Mouse (Mus musculus) forebrain, postnatal 0 days (tissue): ENCODE data around the gene Serpina3i. TPM values are rescaled to one million over a fixed set of nuclear protein-coding genes. Genes with fewer than 3 reads are reported as not detected.
"Not testable (repeated sequence)": the region's sequence is repeated elsewhere in the genome, so short reads cannot be mapped to it uniquely, and the experiment has no call there.

Source experiments
- ATAC-seq: fragments of 200-750 bp; cut with Nextera tagmentation; 2 replicates; pipeline ENCODE4 v1.8.0; 2017; ENCODE audit warnings: mild to moderate bottlenecking, moderate library complexity
- DNase-seq: peaks from one replicate; pipeline ENCODE4 v3.0.0-alpha.2; 2015
- H3K27ac ChIP-seq: fragments of 300-500 bp; sonication (generic); 2 replicates; pipeline ENCODE4 v1.5.1; 2014; ENCODE audit warnings: low read depth, mild to moderate bottlenecking, antibody characterized with exemption, low read length, moderate library complexity, mixed read lengths
- H3K27me3 ChIP-seq: fragments of 300-500 bp; sonication (generic); 2 replicates; pipeline ENCODE4 v1.6.1; 2014; ENCODE audit warnings: mild to moderate bottlenecking, low read length, mixed read lengths; ENCODE audit not compliant: insufficient read depth
- H3K36me3 ChIP-seq: fragments of 300-500 bp; sonication (generic); 2 replicates; pipeline ENCODE4 v1.6.1; 2014; ENCODE audit warnings: mild to moderate bottlenecking, moderate library complexity; ENCODE audit not compliant: insufficient read depth
- H3K4me1 ChIP-seq: fragments of 300-500 bp; sonication (generic); 2 replicates; pipeline ENCODE4 v1.6.1; 2014; ENCODE audit warnings: antibody characterized with exemption; ENCODE audit not compliant: insufficient read depth
- H3K4me2 ChIP-seq: fragments of 300-500 bp; sonication (generic); 2 replicates; pipeline ENCODE4 v1.6.1; 2014; ENCODE audit warnings: low read depth, mild to moderate bottlenecking, moderate library complexity
- H3K4me3 ChIP-seq: fragments of 300-500 bp; sonication (generic); 2 replicates; pipeline ENCODE4 v1.5.1; 2014; ENCODE audit warnings: low read depth, low read length, mixed read lengths
- H3K9ac ChIP-seq: fragments of 300-500 bp; sonication (generic); 2 replicates; pipeline ENCODE4 v1.6.1; 2014; ENCODE audit warnings: mild to moderate bottlenecking
- H3K9me3 ChIP-seq: fragments of 300-500 bp; sonication (generic); 2 replicates; pipeline ENCODE4 v1.6.1; 2016; ENCODE audit warnings: low read length
- CTCF ChIP-seq: sonication (generic); IDR thresholded peaks from 2 replicates; pipeline ENCODE4 v1.5.1; 2016; ENCODE audit warnings: antibody characterized with exemption, control low read depth, low read depth
- WGBS: fragments of 180-500 bp; shearing (Covaris S2); extraction: QIAGEN DNeasy Blood & Tissue Kit; methylation state at CpG from one replicate; pipeline ENCODE4 v1.1.7; 2014; 5-methylcytosine and 5-hydroxymethylcytosine counted together
- polyA plus RNA-seq: library from polyadenylated mRNA; unstranded; fragments of >200 nt; fragmentation: Nextera tagmentation; extraction: Ambion mirVana; gene quantifications from 2 replicates; pipeline ENCODE4 v1.2.1, GENCODE M21; 2015
- total RNA-seq: library from RNA; depleted of rRNA; stranded (reverse); fragments of >200 nt; gene quantifications from 2 replicates; pipeline ENCODE4 v1.2.3, GENCODE M21; 2014

The Serpina3i gene
- total and polyA plus RNA-seq, 2 experiments from 2014 or later = 0.10 TPM; not detected in 1

- H3K9me3 ChIP-seq = no peaks in the 10 kb centered on the region
- no peak for TF ChIP-seq CTCF
- no peak for ATAC-seq
- 89% methylated on average over 2 of the region's 2 CpGs for WGBS
- no peak overlapping the region for H3K27ac ChIP-seq
- no peaks in the 10 kb centered on the region for H3K4me1 ChIP-seq
- H3K9ac ChIP-seq = no peak overlapping the region
- DNase-seq = no peak
- no peaks in the 10 kb centered on the region for H3K36me3 ChIP-seq
- no peak overlapping the region for H3K4me3 ChIP-seq
- no peaks in the 10 kb centered on the region for H3K27me3 ChIP-seq
- no peak overlapping the region for H3K4me2 ChIP-seq
Measured at GRCm38 (mm10) chr12:104230762-104231161, 32.2 kb upstream of the Serpina3i start.

- Histone ChIP-seq H3K9me3 (no peaks in the 10 kb centered on the region), H3K4me1 (no peaks in the 10 kb centered on the region), H3K4me2 (no peak within 1 kb of the TSS), H3K9ac (no peak within 1 kb of the TSS), H3K27ac (no peak within 1 kb of the TSS), H3K36me3 (no peaks in the 10 kb centered on the region), H3K4me3 (no peak within 1 kb of the TSS), H3K27me3 (no peaks in the 10 kb centered on the region)
- ATAC-seq = no peak
- TF ChIP-seq CTCF = no peak
- 74% methylated on average over 5 of the region's 5 CpGs for WGBS
- DNase-seq = no peak
Measured at GRCm38 (mm10) chr12:104235915-104236314, 27.0 kb upstream of the Serpina3i start, which contains the start of gene Serpina3g. Serpina3g (plus strand) TSS chr12:104236245.

GRCm38 (mm10) chr12:104238048-104238447 lies 24.9 kb upstream of the Serpina3i start:
- not testable (repeated sequence) for H3K27ac ChIP-seq, H3K9ac ChIP-seq, H3K4me3 ChIP-seq, H3K36me3 ChIP-seq, H3K4me1 ChIP-seq, DNase-seq, ATAC-seq, H3K9me3 ChIP-seq, H3K27me3 ChIP-seq, H3K4me2 ChIP-seq
- 83% methylated on average over 1 of the region's 1 CpGs for WGBS

GRCm38 (mm10) chr12:104243307-104243706 lies 19.6 kb upstream of the Serpina3i start:
- no peaks in the 10 kb centered on the region for H3K4me1 ChIP-seq
- DNase-seq (no peak), ATAC-seq (no peak)
- no peak overlapping the region for H3K4me3 ChIP-seq
- H3K27me3 ChIP-seq = no peaks in the 10 kb centered on the region
- no peak for TF ChIP-seq CTCF
- H3K27ac ChIP-seq = no peak overlapping the region
- no peaks in the 10 kb centered on the region for H3K9me3 ChIP-seq
- H3K36me3 ChIP-seq = no peaks in the 10 kb centered on the region
- no peak overlapping the region for H3K9ac ChIP-seq
- H3K4me2 ChIP-seq = no peak overlapping the region

- Histone ChIP-seq H3K27me3 (no peaks in the 10 kb centered on the region), H3K4me1 (no peaks in the 10 kb centered on the region), H3K27ac (no peak overlapping the region), H3K9ac (no peak overlapping the region), H3K36me3 (no peaks in the 10 kb centered on the region), H3K4me3 (no peak overlapping the region), H3K4me2 (no peak overlapping the region), H3K9me3 (no peaks in the 10 kb centered on the region)
- DNase-seq = peak; percentile 49
- TF ChIP-seq CTCF = peak; percentile 78
- peak; percentile 81 for ATAC-seq
- 71% methylated on average over 1 of the region's 1 CpGs for WGBS
Measured at GRCm38 (mm10) chr12:104245092-104245491, 17.8 kb upstream of the Serpina3i start.

- WGBS = 59% methylated on average over 3 of the region's 3 CpGs
- Histone ChIP-seq H3K27me3 (no peaks in the 10 kb centered on the region), H3K4me3 (no peak overlapping the region), H3K9ac (no peak overlapping the region), H3K36me3 (no peaks in the 10 kb centered on the region), H3K27ac (no peak overlapping the region), H3K9me3 (no peaks in the 10 kb centered on the region), H3K4me1 (no peaks in the 10 kb centered on the region), H3K4me2 (no peak overlapping the region)
- TF ChIP-seq CTCF = no peak
- no peak for DNase-seq
- no peak for ATAC-seq
Measured at GRCm38 (mm10) chr12:104245595-104245994, 17.3 kb upstream of the Serpina3i start.

GRCm38 (mm10) chr12:104247553-104248002 lies 15.3 kb upstream of the Serpina3i start:
- TF ChIP-seq CTCF = no peak
- peak; percentile 51; the same call in 1 of the 2 replicates for ATAC-seq

GRCm38 (mm10) chr12:104248231-104248630 lies 14.7 kb upstream of the Serpina3i start:
- H3K4me1 ChIP-seq = no peaks in the 10 kb centered on the region
- TF ChIP-seq CTCF = no peak
- no peak overlapping the region for H3K9ac ChIP-seq
- H3K27ac ChIP-seq = no peak overlapping the region
- no peaks in the 10 kb centered on the region for H3K36me3 ChIP-seq
- H3K9me3 ChIP-seq = no peaks in the 10 kb centered on the region
- DNase-seq (no peak), ATAC-seq (no peak)
- H3K27me3 ChIP-seq = no peaks in the 10 kb centered on the region
- WGBS = 82% methylated on average over 3 of the region's 3 CpGs
- no peak overlapping the region for H3K4me2 ChIP-seq
- no peak overlapping the region for H3K4me3 ChIP-seq

More at GRCm38 (mm10) chr12:104247553-104248002, 15.3 kb upstream of the Serpina3i start:
- no peaks in the 10 kb centered on the region for H3K4me1 ChIP-seq
- no peak overlapping the region for H3K9ac ChIP-seq
- H3K9me3 ChIP-seq = no peaks in the 10 kb centered on the region
- H3K4me2 ChIP-seq = no peak overlapping the region
- no peaks in the 10 kb centered on the region for H3K36me3 ChIP-seq
- no peak for DNase-seq
- no peak overlapping the region for H3K27ac ChIP-seq
- H3K27me3 ChIP-seq = no peaks in the 10 kb centered on the region
- no peak overlapping the region for H3K4me3 ChIP-seq
